Mouse (Mus musculus) hindbrain, postnatal 0 days (tissue): ENCODE data around the gene Bcl3. TPM values are rescaled to one million over a fixed set of nuclear protein-coding genes. Genes with fewer than 3 reads are reported as not detected.
A peak's percentile ranks its signal among the peaks of the same experiment; 100 is the strongest.

Experiments
- ATAC-seq: fragments of 200-750 bp; cut with Nextera tagmentation; 2 replicates; pipeline ENCODE4 v1.8.0; 2017; ENCODE audit warnings: mild to moderate bottlenecking, moderate TSS enrichment, moderate library complexity
- DNase-seq: peaks from one replicate; pipeline ENCODE4 v3.0.0-alpha.2; 2015; ENCODE audit warnings: low spot score
- H3K27ac ChIP-seq: fragments of 300-500 bp; sonication (generic); 2 replicates; pipeline ENCODE4 v1.5.1; 2014; ENCODE audit warnings: mild to moderate bottlenecking
- H3K27me3 ChIP-seq: fragments of 300-500 bp; sonication (generic); 2 replicates; pipeline ENCODE4 v1.6.1; 2014; ENCODE audit warnings: low read length, mixed read lengths; ENCODE audit not compliant: insufficient read depth
- H3K36me3 ChIP-seq: fragments of 300-500 bp; sonication (generic); 2 replicates; pipeline ENCODE4 v1.6.1; 2014; ENCODE audit warnings: low read length, mixed read lengths; ENCODE audit not compliant: insufficient read depth
- H3K4me1 ChIP-seq: fragments of 300-500 bp; sonication (generic); 2 replicates; pipeline ENCODE4 v1.6.1; 2014; ENCODE audit warnings: antibody characterized with exemption, low read length, mixed read lengths; ENCODE audit not compliant: insufficient read depth
- H3K4me2 ChIP-seq: fragments of 300-500 bp; sonication (generic); 2 replicates; pipeline ENCODE4 v1.6.1; 2014; ENCODE audit warnings: low read depth, mild to moderate bottlenecking, low read length, moderate library complexity, mixed read lengths
- H3K4me3 ChIP-seq: fragments of 300-500 bp; sonication (generic); 2 replicates; pipeline ENCODE4 v1.5.1; 2014; ENCODE audit warnings: low read length
- H3K9ac ChIP-seq: fragments of 300-500 bp; sonication (generic); replicated peaks from 2 replicates; pipeline ENCODE4 v1.6.1; 2014; ENCODE audit warnings: mild to moderate bottlenecking, low read length, moderate library complexity, mixed read lengths
- H3K9me3 ChIP-seq: fragments of 300-500 bp; sonication (generic); 2 replicates; pipeline ENCODE4 v1.6.1; 2016; ENCODE audit warnings: low read length, mixed read lengths
- CTCF ChIP-seq: IDR thresholded peaks from 2 replicates; pipeline ENCODE4 v1.5.1; 2016; ENCODE audit warnings: antibody characterized with exemption, control low read depth, low read depth
- WGBS: fragments of 180-500 bp; shearing (Covaris S2); extraction: QIAGEN DNeasy Blood & Tissue Kit; methylation state at CpG from one replicate; pipeline ENCODE4 v1.1.7; 2014; 5-methylcytosine and 5-hydroxymethylcytosine counted together
- polyA plus RNA-seq: library from polyadenylated mRNA; unstranded; fragments of >200 nt; fragmentation: Nextera tagmentation; extraction: Ambion mirVana; gene quantifications from 2 replicates; pipeline ENCODE4 v1.2.1, GENCODE M21; 2015
- total RNA-seq: library from RNA; depleted of rRNA; stranded (reverse); fragments of >200 nt; gene quantifications from 2 replicates; pipeline ENCODE4 v1.2.3, GENCODE M21; 2014

Gene Bcl3
- total and polyA plus RNA-seq, 2 experiments from 2014 or later, result 0.66 to 0.89 TPM

DNA sequence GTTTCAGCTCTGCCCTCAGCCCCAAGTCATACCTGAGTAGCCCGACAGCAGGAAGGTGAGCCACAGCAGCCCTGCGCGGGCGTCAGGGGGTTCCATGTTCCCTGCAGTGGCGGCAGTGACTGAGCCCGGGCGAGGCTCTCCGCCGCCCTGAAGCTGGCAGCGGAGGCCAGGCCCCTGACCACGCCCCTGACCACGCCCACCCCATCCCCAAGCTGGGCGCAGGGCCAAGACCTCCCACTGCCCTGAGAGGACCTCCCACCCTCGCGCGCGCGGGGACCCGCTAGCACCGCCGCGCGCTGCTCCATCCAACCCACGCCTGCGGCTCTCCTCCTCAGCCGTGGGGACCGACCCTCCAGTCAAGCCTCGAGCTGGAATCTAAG, 52.2 kb downstream of the Bcl3 start:
- Histone ChIP-seq H3K9ac (peak overlapping the region; percentile 46), H3K36me3 (no peaks in the 10 kb centered on the region), H3K27ac (no peak overlapping the region), H3K27me3 (peaks cover 16% of the 10 kb centered on the region; the same call in 1 of the 2 replicates), H3K4me1 (0 out of 2 replicates have a peak, but pooled peaks cover 8% of the 10 kb centered on the region), H3K9me3 (no peaks in the 10 kb centered on the region), H3K4me3 (peak overlapping the region; percentile 37), H3K4me2 (peak overlapping the region; percentile 64)
- ATAC-seq, result peak; percentile 71
- no peak for TF ChIP-seq CTCF
- peak; percentile 73 for DNase-seq
- 0% methylated on average over 26 of the region's 28 CpGs for whole genome bisulfite sequencing

DNA sequence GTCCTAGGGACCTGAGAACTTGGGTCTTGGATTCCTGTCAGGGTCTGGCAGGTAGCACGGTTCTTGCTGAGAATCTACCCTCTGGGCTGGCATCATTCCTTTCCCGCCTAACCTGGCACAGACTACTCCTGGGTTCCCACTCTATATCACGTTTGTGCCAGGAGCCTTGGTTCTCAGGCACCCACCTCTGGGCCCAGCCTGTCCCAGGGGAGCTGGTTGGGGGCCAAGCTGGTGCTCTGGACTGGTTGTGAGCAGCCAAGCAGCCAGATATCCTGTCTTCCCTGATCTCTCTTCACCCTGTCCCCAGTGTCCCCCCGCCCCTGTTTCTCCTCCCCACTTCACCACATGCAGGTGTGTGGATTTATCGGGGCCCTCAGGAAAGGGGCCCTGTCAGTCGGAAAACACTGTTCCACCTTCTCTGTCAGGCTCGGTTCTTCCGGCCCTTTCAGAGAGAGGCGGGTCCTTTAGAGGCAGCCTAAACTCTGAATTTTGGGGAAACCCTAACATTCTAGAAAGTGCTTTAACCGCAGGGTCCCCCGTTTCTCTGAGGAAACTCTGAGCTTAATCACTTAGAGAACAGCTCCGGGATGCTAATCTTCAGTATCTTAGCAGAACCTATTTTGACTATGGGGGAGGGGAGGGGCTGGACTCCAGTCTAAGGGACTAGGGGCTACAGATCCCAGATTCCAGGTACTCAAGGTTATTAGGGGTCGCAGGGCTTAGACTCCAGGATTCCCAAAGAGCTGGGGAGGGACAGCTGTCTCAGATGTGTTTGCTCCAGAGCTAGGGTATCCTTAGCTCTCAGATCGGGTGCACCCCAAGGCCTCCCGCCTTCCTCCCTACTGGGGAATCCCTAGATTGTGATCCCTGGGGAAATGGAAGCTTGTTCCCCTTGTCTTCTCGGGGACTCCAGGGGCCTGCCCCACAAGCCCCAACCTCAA, 52.9 kb downstream of the Bcl3 start:
- no peak for TF ChIP-seq CTCF
- Histone ChIP-seq H3K4me1 (0 out of 2 replicates have a peak, but pooled peaks cover 8% of the 10 kb centered on the region), H3K9ac (peak overlapping the region; percentile 46), H3K4me3 (peak overlapping the region; percentile 37), H3K4me2 (peak overlapping the region; percentile 64), H3K27me3 (peaks cover 16% of the 10 kb centered on the region; the same call in 1 of the 2 replicates), H3K9me3 (no peaks in the 10 kb centered on the region), H3K36me3 (no peaks in the 10 kb centered on the region), H3K27ac (no peak overlapping the region)
- DNase-seq (no peak), ATAC-seq (peak; percentile 15)
- 9% methylated on average over 16 of the region's 16 CpGs for WGBS

DNA sequence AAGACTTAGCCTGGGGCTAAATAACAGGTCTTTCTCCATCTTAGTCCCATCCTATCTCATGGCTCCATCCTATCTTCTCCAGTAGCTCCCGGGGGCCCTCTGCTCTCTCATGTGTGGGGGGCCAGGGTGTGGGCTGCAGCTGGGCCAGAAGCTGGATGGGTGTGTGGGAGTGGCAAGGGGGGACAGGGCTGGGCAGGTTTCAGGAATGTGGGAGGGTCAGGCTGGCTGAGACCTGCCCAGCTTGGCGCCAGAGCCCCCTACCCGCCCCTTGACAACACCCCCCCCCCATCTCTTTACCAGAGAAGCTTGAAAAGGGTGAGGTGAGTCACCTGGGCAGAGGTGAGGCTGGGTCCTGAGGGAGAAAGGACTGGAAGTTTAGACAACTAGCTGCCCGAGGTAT, 53.6 kb downstream of the Bcl3 start:
- 28% methylated on average over 4 of the region's 4 CpGs for WGBS
- no peak for ATAC-seq
- H3K27me3 ChIP-seq, result peaks cover 16% of the 10 kb centered on the region; the same call in 1 of the 2 replicates
- no peak overlapping the region for H3K9ac ChIP-seq
- no peaks in the 10 kb centered on the region for H3K36me3 ChIP-seq
- no peak overlapping the region; the same call in 1 of the 2 replicates for H3K4me2 ChIP-seq
- H3K4me1 ChIP-seq, result 0 out of 2 replicates have a peak, but pooled peaks cover 8% of the 10 kb centered on the region
- no peaks in the 10 kb centered on the region for H3K9me3 ChIP-seq
- TF ChIP-seq CTCF, result no peak
- H3K27ac ChIP-seq, result no peak overlapping the region
- DNase-seq, result no peak
- no peak overlapping the region for H3K4me3 ChIP-seq

DNA sequence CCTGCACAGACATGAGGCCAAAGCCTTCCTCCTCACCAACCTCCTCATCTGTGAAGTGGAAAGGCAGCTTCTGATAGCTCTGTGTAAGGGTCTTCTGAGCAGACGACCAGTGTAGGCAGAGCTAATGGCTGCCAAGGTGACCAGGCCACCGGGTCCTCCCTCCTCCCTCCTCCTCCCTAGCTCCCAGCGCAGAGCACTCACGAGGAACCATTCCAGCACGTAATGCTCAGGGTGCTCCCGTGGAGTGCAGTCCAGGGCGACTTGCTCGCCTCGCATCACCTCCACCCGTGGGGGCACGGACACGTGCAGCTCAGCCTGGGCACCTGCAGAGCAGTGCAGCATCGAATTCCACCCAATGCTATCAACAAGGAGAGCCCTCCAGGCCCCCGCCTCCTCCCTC, 54.3 kb downstream of the Bcl3 start:
- H3K9me3 ChIP-seq, result no peaks in the 10 kb centered on the region
- no peak overlapping the region for H3K4me2 ChIP-seq
- H3K9ac ChIP-seq, result no peak overlapping the region
- peaks cover 16% of the 10 kb centered on the region; the same call in 1 of the 2 replicates for H3K27me3 ChIP-seq
- H3K4me1 ChIP-seq, result 0 out of 2 replicates have a peak, but pooled peaks cover 8% of the 10 kb centered on the region
- no peaks in the 10 kb centered on the region for H3K36me3 ChIP-seq
- DNase-seq (no peak), ATAC-seq (no peak)
- no peak overlapping the region for H3K27ac ChIP-seq
- TF ChIP-seq CTCF, result no peak
- no peak overlapping the region for H3K4me3 ChIP-seq
- WGBS, result 64% methylated on average over 14 of the region's 14 CpGs

DNA sequence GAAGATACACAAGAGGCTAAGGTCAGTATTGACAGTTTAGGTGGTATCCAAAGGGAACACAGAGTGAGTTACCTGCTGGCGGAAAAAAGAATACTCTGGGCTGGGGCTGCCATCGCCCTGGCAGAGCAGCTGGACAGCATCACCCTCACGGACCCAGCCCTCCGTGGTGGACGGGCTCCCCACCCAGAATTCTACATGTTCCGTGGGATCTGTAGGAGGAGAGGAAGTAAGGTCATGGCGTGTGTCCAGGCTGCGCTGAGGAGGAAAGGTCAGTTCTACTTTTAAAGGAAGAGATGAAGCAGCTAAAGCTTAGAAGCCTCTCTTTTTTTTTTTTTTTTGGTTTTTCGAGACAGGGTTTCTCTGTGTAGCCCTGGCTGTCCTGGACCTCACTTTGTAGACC, 58.0 kb downstream of the Bcl3 start:
- WGBS, result 94% methylated on average over 8 of the region's 9 CpGs
- H3K27me3 ChIP-seq, result peaks cover 7% of the 10 kb centered on the region; the same call in 1 of the 2 replicates
- no peaks in the 10 kb centered on the region for H3K9me3 ChIP-seq
- no peak overlapping the region for H3K4me3 ChIP-seq
- H3K36me3 ChIP-seq, result no peaks in the 10 kb centered on the region
- ATAC-seq (no peak), DNase-seq (no peak)
- H3K9ac ChIP-seq, result no peak overlapping the region
- H3K4me1 ChIP-seq, result no peaks in the 10 kb centered on the region
- H3K27ac ChIP-seq, result no peak overlapping the region
- TF ChIP-seq CTCF, result no peak
- H3K4me2 ChIP-seq, result no peak overlapping the region

DNA sequence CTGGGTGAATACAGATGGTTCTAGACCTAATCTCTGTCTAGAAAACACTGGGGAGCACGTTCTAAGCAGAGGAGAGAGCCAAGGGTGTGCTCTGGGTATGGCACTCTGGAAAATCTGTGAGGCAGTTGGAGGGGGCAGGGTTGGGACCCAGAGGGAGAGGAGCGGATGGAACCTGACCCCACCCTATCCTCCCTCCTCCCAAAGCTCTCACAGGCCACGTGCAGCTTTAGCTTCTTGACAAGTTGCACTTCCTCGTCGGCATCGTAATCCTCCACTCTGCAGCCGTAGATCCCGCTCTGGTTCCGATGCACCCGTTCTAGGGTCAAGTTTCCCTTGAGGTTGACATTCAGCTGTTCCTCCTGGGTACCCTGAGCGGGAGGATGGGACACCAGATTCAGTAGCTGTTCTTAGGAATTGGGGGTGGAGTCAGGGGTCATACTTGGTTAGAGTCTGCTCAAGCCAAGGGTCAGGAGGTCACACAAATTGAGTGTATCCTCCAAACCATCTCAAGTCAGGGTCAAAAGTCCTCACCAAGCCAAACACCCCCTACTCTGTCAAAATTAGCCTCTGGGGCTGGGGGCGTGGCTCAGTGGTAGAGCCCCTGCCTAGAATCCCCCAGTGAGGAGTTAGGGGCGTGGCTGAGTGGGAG, 58.6 kb downstream of the Bcl3 start:
- H3K4me2 ChIP-seq, result no peak overlapping the region
- peaks cover under 1% of the 10 kb centered on the region; the same call in 1 of the 2 replicates for H3K27me3 ChIP-seq
- ATAC-seq (no peak), DNase-seq (no peak)
- H3K4me3 ChIP-seq, result no peak overlapping the region
- no peak overlapping the region for H3K9ac ChIP-seq
- 89% methylated on average over 13 of the region's 13 CpGs for WGBS
- H3K36me3 ChIP-seq, result no peaks in the 10 kb centered on the region
- H3K27ac ChIP-seq, result no peak overlapping the region
- TF ChIP-seq CTCF, result no peak
- H3K4me1 ChIP-seq, result no peaks in the 10 kb centered on the region
- H3K9me3 ChIP-seq, result no peaks in the 10 kb centered on the region
